Mouse (Mus musculus) stomach, embryonic 16.5 days (tissue): ENCODE results near the gene Rnf227. TPM values are rescaled to one million over a fixed set of nuclear protein-coding genes. Genes with fewer than 3 reads are reported as not detected.

Source experiments
- ATAC-seq: fragments of 200-750 bp; cut with Nextera tagmentation; 2 replicates; pipeline ENCODE4 v1.8.0; 2017; ENCODE audit warnings: moderate number of reproducible peaks, moderate TSS enrichment; ENCODE audit not compliant: insufficient read depth, low FRiP score
- H3K27ac ChIP-seq: fragments of 300-500 bp; sonication (generic); 2 replicates; pipeline ENCODE4 v1.5.1; 2014; ENCODE audit warnings: low read length
- H3K27me3 ChIP-seq: fragments of 300-500 bp; sonication (generic); 2 replicates; pipeline ENCODE4 v1.6.1; 2014; ENCODE audit warnings: low read length, control low read depth, mixed read lengths; ENCODE audit not compliant: control insufficient read depth, insufficient read depth
- H3K36me3 ChIP-seq: fragments of 300-500 bp; sonication (generic); 2 replicates; pipeline ENCODE4 v1.6.1; 2014; ENCODE audit warnings: low read length; ENCODE audit not compliant: control insufficient read depth, insufficient read depth
- H3K4me1 ChIP-seq: fragments of 300-500 bp; sonication (generic); 2 replicates; pipeline ENCODE4 v1.6.1; 2014; ENCODE audit warnings: low read length, control low read depth, mixed read lengths; ENCODE audit not compliant: control insufficient read depth, insufficient read depth
- H3K4me2 ChIP-seq: fragments of 300-500 bp; sonication (generic); 2 replicates; pipeline ENCODE4 v1.6.1; 2014; ENCODE audit warnings: low read depth, low read length, mixed read lengths
- H3K4me3 ChIP-seq: fragments of 300-500 bp; sonication (generic); replicated peaks from 2 replicates; pipeline ENCODE4 v1.5.1; 2014; ENCODE audit warnings: mild to moderate bottlenecking, low read length
- H3K9ac ChIP-seq: fragments of 300-500 bp; sonication (generic); 2 replicates; pipeline ENCODE4 v1.6.1; 2014; ENCODE audit warnings: low read length
- H3K9me3 ChIP-seq: fragments of 300-500 bp; sonication (generic); replicated peaks from 2 replicates; pipeline ENCODE4 v1.6.1; 2016; ENCODE audit warnings: low read length, control low read depth; ENCODE audit not compliant: control insufficient read depth
- WGBS: fragments of 180-500 bp; shearing (Covaris S2); extraction: QIAGEN DNeasy Blood & Tissue Kit; methylation state at CpG from one replicate; pipeline ENCODE4 v1.1.7; 2014; 5-methylcytosine and 5-hydroxymethylcytosine counted together
- polyA plus RNA-seq: library from polyadenylated mRNA; unstranded; fragments of >200 nt; fragmentation: Nextera tagmentation; extraction: Ambion mirVana; gene quantifications from 2 replicates; pipeline ENCODE4 v1.2.1, GENCODE M21; 2015

The Rnf227 gene
- polyA plus RNA-seq, 1 experiment from 2014 or later: 11.8 TPM

GRCm38 (mm10) chr11:69386758-69387157, 46.5 kb downstream of the Rnf227 start:
- 73% methylated on average over 7 of the region's 7 CpGs for WGBS
- no peak overlapping the region for H3K27ac ChIP-seq
- ATAC-seq: no peak

GRCm38 (mm10) chr11:69388680-69389079, 48.4 kb downstream of the Rnf227 start:
- no peaks in the 10 kb centered on the region for H3K36me3 ChIP-seq
- H3K4me1 ChIP-seq: no peaks in the 10 kb centered on the region
- H3K4me3 ChIP-seq: no peak overlapping the region
- H3K27ac ChIP-seq: no peak overlapping the region
- H3K9me3 ChIP-seq: no peaks in the 10 kb centered on the region
- no peak overlapping the region for H3K9ac ChIP-seq
- H3K4me2 ChIP-seq: no peak overlapping the region
- 97% methylated on average over 4 of the region's 4 CpGs for WGBS
- no peaks in the 10 kb centered on the region for H3K27me3 ChIP-seq
- no peak for ATAC-seq

More at GRCm38 (mm10) chr11:69386758-69387157, 46.5 kb downstream of the Rnf227 start:
- no peaks in the 10 kb centered on the region for H3K4me1 ChIP-seq
- no peaks in the 10 kb centered on the region for H3K9me3 ChIP-seq
- H3K27me3 ChIP-seq: no peaks in the 10 kb centered on the region
- no peak overlapping the region for H3K4me2 ChIP-seq
- no peaks in the 10 kb centered on the region for H3K36me3 ChIP-seq
- H3K9ac ChIP-seq: no peak overlapping the region
- no peak overlapping the region for H3K4me3 ChIP-seq

GRCm38 (mm10) chr11:69389531-69390399, 49.5 kb downstream of the Rnf227 start:
- Histone ChIP-seq H3K27me3 (no peaks in the 10 kb centered on the region), H3K4me2 (peak overlapping the region; percentile 39), H3K9ac (0 out of 2 replicates have a peak overlapping the region, but pooled peaks have one; percentile 33), H3K4me3 (no peak overlapping the region), H3K36me3 (no peaks in the 10 kb centered on the region), H3K9me3 (no peaks in the 10 kb centered on the region), H3K27ac (no peak overlapping the region), H3K4me1 (peaks cover 4% of the 10 kb centered on the region; the same call in 1 of the 2 replicates)
- peak; percentile 1; the same call in 1 of the 2 replicates for ATAC-seq
- 55% methylated on average over 14 of the region's 14 CpGs for WGBS

- Histone ChIP-seq H3K9me3 (no peaks in the 10 kb centered on the region), H3K27me3 (no peaks in the 10 kb centered on the region), H3K4me1 (peaks cover 4% of the 10 kb centered on the region; the same call in 1 of the 2 replicates), H3K4me2 (peak overlapping the region; percentile 39), H3K9ac (no peak overlapping the region), H3K27ac (no peak overlapping the region), H3K36me3 (no peaks in the 10 kb centered on the region), H3K4me3 (no peak overlapping the region)
- 51% methylated on average over 10 of the region's 10 CpGs for WGBS
- ATAC-seq: peak; percentile 18; the same call in 1 of the 2 replicates
These were observed 50.3 kb downstream of the Rnf227 start for GRCm38 (mm10) chr11:69390400-69391034.

Other genes with a start within 250 kb of the Rnf227 start
- 21.8 and 22.3 TPM in 2 replicates for gene Per1, start 245.2 kb upstream of the Rnf227 start, polyA plus RNA-seq
- gene Hes7, start 220.1 kb upstream of the Rnf227 start, polyA plus RNA-seq: 0.40 and 0.69 TPM in 2 replicates
- gene 9130213A22Rik, start 217.9 kb upstream of the Rnf227 start, polyA plus RNA-seq: 0.27 and 0.61 TPM in 2 replicates
- 2.0 and 5.4 TPM in 2 replicates for gene Aloxe3, start 214.6 kb upstream of the Rnf227 start, polyA plus RNA-seq
- 42.2 and 90.0 TPM in 2 replicates for gene Alox12b, start 183.5 kb upstream of the Rnf227 start, polyA plus RNA-seq
- gene Alox8, start 142.6 kb upstream of the Rnf227 start, polyA plus RNA-seq: 0.35 and 0.42 TPM in 2 replicates
- not detected in 2 replicates for gene Gucy2e, start 103.4 kb upstream of the Rnf227 start, polyA plus RNA-seq
- 18.3 and 18.9 TPM in 2 replicates for gene Cntrob, start 16.7 kb upstream of the Rnf227 start, polyA plus RNA-seq
- 131 and 147 TPM in 2 replicates for gene Trappc1, start 16.5 kb upstream of the Rnf227 start, polyA plus RNA-seq
- gene Kcnab3, start 14.2 kb upstream of the Rnf227 start, polyA plus RNA-seq: 0.65 and 0.79 TPM in 2 replicates
- 48.5 and 55.4 TPM in 2 replicates for gene Chd3, start 28.9 kb downstream of the Rnf227 start, polyA plus RNA-seq
- gene Naa38, start 55.0 kb downstream of the Rnf227 start, polyA plus RNA-seq: 144 and 148 TPM in 2 replicates
- gene Cyb5d1, start 55.2 kb downstream of the Rnf227 start, polyA plus RNA-seq: 29.4 TPM in 2 replicates
- 26.4 and 28.7 TPM in 2 replicates for gene Tmem88, start 57.8 kb downstream of the Rnf227 start, polyA plus RNA-seq
- gene Kdm6b, start 73.2 kb downstream of the Rnf227 start, polyA plus RNA-seq: 21.2 and 21.4 TPM in 2 replicates
- 0.54 and 0.69 TPM in 2 replicates for gene Dnah2, start 208.6 kb downstream of the Rnf227 start, polyA plus RNA-seq
- gene Efnb3, start 219.7 kb downstream of the Rnf227 start, polyA plus RNA-seq: 7.2 and 7.3 TPM in 2 replicates
- gene Wrap53, start 239.8 kb downstream of the Rnf227 start, polyA plus RNA-seq: 19.3 and 21.6 TPM in 2 replicates
- 118 and 120 TPM in 2 replicates for gene Trp53, start 239.9 kb downstream of the Rnf227 start, polyA plus RNA-seq